Mouse (Mus musculus) brain, embryonic 14.5 days (tissue): Measurements from ENCODE around the gene Slc9a1. TPM values are rescaled to one million over a fixed set of nuclear protein-coding genes. Genes with fewer than 3 reads are reported as not detected.

Experiments
- DNase-seq: peaks from one replicate; pipeline ENCODE4 v3.0.0-alpha.2; 2011; ENCODE audit warnings: low read depth
- CTCF ChIP-seq: fragments of 200-500 bp; IDR thresholded peaks from 2 replicates; pipeline ENCODE4 v1.5.1; 2012; ENCODE audit warnings: inconsistent platforms, mild to moderate bottlenecking, moderate library complexity, borderline replicate concordance; ENCODE audit not compliant: insufficient read depth, insufficient read length; ENCODE audit errors: extremely low read depth
- POLR2A ChIP-seq: fragments of 200-500 bp; IDR thresholded peaks from 2 replicates; pipeline ENCODE4 v1.6.1; 2012; ENCODE audit warnings: mild to moderate bottlenecking, inconsistent platforms, borderline replicate concordance; ENCODE audit not compliant: poor library complexity, insufficient read depth, insufficient read length, severe bottlenecking; ENCODE audit errors: extremely low read depth
- polyA plus RNA-seq: library from polyadenylated mRNA; depleted of rRNA; stranded (reverse); fragments of >200 nt; gene quantifications from 2 replicates; pipeline ENCODE4 v1.2.3, GENCODE M21; 2012

Slc9a1 gene
- polyA plus RNA-seq, 1 experiment: 33.1 TPM

DNA sequence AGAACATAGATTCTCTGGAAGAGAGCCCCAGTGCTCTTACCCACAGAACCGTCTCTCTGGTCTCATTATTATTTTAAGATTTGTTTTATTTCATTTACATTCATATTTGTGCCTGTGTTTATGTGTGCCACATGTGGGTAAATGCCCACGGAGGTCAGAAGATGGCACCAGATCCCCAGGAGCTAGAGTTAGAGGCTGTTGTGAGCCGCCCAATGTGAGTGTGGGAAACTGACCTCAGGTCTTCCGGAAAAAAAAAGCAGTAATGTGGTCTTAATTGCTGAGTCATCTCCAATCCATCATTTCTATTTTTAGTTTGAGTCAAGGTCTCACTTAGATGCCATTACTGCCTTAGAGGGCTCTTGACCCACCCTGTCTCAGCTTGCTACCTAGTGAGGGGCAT lies 21.9 kb upstream of the Slc9a1 start:
- peak; percentile 3; the same call in 1 of the 2 replicates for TF ChIP-seq CTCF
- TF ChIP-seq POLR2A: no peak
- no peak for DNase-seq

DNA sequence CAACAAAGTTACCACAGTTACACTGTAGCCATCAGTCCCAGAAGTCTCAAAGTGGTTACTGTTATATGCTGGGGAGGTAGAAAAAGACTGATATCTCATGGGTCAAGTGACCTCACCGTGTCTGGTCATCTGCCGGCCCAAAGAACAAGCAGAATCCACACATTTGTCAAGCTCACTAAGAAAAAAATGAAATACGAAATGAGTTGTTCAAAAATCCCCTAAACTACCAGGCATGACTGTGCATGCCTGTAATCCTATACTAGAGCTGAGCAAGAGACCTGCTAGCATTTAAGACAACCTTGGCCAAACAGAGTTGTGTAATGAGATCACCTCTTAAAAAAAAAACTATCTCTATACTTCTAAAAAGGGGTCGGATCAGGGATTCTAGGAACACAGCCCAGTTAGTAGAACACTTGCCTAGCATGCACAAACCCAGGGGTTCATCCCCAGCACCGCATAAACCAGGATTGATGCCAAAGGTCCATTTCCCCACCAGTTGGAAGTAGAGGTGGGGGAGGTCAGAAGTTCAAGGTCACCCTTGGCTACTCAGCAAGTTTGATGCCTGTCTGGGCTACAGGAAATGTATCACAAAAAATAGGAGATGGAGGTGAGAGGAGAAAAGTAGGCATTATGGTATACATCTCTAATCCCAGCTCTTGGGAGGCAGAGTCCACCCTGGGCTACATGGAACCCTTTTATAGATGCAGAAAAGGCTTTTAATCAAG lies 21.3 kb upstream of the Slc9a1 start:
- no peak for DNase-seq
- TF ChIP-seq CTCF (no peak), POLR2A (no peak)

DNA sequence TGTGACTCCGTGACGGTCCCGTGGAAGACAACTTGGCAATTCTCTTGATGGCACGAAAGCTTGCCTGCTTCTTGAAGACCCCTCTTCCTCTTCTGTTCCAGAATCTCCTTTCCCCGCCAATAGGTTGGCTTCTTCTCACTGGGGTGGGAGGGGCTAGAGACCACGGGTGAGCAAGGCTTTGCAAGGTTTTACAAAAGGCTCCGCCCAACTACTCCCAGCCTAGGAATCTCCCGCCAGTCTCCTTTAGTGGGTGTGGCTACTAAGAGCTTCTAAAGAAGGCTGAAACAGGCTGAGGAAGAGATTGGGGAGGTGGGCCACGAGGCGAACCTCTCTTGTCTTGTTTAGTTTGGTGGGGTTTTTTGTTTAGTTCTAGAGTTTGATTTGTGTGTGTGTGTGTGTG lies 16.7 kb upstream of the Slc9a1 start:
- TF ChIP-seq POLR2A (no peak), CTCF (no peak)
- DNase-seq: no peak

DNA sequence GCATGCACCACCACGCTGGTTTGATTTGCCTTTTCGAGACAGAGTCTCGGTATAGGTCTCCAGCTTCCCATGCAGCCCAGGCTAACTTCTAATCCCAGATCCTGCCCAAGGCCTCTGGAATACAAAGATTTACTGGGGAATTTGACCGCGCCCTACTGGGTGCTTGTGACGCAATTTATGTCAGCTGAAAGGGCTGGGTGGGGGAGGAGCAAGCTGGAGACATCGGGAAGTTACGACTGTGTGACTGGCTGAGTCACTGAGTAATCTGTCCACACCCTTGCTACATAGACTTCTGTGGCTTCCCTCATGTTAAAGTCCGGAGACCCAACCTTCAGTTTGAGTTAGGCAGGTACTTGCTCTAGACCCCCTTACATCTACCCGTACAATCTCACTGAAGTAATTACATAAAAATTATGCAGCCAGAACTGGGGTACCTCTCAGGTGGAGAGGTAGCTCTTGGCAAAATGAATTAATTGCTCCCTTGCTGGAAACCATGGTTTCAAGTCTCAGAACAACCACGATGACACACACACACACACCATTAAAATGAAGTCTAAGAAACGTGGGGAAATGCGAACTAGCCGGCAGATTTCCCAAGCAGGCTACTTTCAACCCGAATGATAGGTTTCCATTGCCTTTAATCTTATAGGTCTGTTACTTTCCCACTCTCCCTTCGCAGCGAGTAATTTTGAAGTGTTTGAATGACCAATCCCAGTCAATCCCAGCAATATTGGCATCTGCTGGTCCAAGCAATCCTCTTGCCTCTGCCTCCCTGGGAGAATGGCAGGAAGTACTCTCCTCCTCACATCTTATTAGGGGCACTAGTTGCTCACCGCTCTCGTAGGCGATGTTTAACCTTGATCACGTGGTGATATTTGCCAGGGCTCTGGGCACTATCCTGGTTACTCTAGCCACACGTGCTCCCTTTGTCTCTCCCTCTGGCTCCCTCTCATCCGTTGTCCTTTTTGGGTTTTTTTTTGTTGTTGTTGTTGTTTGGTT lies 15.8 kb upstream of the Slc9a1 start, which contains the start of gene Wdtc1:
Wdtc1 (minus strand) TSS at position 115 of the 999 bp plus-strand sequence.
- TF ChIP-seq CTCF: no peak
- TF ChIP-seq POLR2A: no peak

DNA sequence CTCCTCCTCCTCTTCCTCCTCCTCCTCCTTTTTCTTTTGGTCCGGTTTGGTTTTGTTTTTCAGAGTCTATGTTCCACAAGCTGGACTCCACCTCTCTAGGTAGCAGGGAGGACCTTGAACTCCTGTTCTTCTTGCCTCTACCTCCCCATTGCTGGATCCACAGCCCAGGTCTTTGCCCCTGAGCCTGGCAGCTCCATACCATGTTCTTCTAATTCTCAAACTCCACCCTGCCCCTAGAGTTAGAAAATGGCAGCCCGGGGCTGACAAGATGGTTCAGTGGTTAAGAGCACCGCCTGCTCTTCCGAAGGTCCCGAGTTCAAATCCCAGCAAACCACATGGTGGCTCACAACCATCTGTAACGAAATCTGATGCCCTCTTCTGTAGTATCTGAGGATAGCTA lies 14.9 kb upstream of the Slc9a1 start:
- TF ChIP-seq CTCF (no peak), POLR2A (no peak)
- no peak for DNase-seq

More for the DNA sequence above, 15.8 kb upstream of the Slc9a1 start, which contains the start of gene Wdtc1:
- DNase-seq: no peak

DNA sequence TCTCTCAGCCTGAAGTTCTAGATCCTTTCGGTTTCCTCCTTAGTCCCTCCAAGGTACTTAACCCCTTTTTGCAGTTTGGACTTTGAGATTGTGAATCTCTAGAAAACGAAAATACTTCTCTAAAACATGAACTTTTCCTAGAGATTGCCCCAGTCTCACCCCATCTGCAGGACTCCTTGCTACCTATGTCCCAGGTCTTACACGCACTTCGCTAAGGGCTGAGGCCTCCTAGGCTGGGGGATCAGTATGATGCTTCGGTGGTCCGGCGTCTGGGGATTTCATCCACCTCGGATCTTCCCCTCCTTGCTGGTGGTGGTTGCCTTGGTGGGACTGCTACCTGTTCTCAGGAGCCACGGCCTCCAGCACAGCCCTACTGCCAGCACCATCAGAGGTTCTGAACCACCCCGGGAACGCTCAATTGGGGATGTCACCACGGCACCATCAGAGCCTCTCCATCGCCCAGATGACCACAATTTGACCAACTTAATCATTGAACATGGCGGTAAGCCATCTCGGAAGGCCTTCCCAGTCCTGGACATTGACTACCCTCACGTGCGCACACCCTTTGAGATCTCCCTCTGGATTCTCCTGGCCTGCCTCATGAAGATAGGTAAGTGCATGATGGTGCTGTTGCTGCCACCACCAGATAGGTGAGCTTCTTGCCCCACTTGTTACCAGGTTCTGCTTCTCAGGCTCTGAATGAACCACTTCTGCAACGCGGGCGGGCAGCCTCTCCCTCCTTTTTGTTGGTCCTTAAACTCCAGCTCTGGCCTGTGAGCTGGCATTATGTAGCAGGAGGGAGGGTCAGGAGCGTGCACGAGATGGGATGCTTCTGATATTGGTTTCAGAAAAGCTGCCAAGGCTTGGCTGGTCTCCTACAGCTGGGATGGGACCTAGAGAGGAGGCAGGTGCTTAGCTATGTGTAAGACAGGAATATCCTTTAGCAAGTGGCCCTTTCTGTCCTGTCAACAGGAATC lies 1.1 kb downstream of the Slc9a1 start:
- DNase-seq: peak; percentile 5
- TF ChIP-seq CTCF (no peak), POLR2A (no peak)

DNA sequence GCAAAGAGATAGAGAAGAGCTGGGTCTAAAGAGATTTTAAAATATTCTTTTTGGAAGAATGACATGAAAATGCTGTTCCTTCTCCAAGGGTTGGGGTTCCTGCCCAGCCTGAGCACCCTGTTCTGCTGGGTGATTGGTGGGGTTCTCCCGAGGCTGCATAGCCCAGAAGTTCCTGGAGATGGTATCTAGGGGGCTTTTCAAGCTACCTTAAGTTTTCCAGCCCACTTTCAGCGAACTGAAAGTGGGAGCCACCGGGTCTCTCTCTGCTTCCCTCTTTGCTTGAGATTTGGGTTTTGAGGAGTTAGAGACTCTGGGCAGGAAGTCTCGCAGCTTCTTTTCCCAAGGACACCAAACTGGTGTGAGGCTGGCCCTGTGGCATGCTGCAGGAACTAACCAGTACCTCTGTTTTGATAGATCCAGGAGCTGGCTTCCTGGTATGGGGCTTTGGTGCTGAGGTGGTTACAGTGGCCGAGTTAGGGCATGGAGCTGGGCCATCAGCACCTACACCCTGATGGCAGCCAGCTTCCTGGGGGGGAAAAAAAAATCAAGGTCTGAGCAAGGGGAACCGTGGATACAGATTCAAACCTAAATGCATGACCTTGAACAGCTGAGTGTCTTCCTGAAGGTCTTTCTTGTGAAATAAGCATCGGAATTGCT lies 2.2 kb downstream of the Slc9a1 start:
- TF ChIP-seq CTCF (no peak), POLR2A (no peak)

DNA sequence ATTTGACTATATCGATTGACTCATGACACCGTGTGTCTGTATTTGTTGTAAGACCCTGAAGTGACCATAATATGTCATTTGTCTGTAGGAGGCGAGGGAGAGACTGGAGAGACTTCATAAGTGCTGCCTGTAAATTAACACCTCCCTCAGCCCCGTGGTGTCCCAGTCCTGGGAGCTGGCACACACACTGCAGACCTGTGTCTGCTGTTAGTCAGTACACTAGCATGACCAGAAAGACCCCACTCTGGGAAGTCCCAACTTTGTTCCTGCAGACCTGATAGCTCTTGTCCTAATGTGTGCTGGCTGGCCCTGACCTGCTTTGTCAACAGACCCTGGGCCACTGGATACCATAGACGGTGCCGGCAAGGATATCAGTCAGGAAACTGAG lies 2.8 kb downstream of the Slc9a1 start:
- no peak for TF ChIP-seq CTCF
- no peak for TF ChIP-seq POLR2A
- no peak for DNase-seq

More for the DNA sequence above, 2.2 kb downstream of the Slc9a1 start:
- DNase-seq: no peak

DNA sequence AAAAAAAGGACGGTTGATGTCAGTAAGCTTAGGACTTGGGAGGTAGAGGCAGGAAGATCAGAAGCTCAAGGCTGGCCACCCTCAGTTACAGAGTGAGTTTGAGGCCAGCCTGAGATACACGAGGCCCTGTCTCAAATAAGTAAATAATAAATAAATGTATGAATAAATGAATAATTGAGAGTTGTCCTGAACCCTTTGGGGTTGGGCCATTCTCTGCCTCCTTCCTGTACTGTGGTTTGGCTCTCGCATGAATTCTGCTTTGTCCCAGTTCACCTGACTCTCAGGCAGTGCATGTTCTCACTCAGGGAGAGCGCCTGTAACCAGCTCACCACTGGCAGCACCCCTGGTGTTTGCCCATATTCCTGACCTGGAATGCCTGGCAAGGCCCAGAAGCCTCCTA lies 4.5 kb downstream of the Slc9a1 start:
- no peak for TF ChIP-seq CTCF
- TF ChIP-seq POLR2A: no peak
- no peak for DNase-seq
